Mouse (Mus musculus): Measurements from ENCODE around the gene Pgk1. TPM values are rescaled to one million over a fixed set of nuclear protein-coding genes. Genes with fewer than 3 reads are reported as not detected.

Gene Pgk1
- total RNA-seq (2017), result 208 and 266 TPM in 2 replicates

- peak; percentile 96 to 98 for ATAC-seq (replicated peaks in 1 of 2; ENCODE audit: insufficient read depth in 1 of 2, low FRiP score in 2 of 2, low TSS enrichment in 1 of 2, low read depth in 1 of 2, poor library complexity in 2 of 2, severe bottlenecking in 2 of 2)
Measured at GRCm38 (mm10) chrX:106186713-106187649, at the start of gene Pgk1. Gene Pgk1, plus strand, starts transcription at chrX:106187100.

GRCm38 (mm10) chrX:106139309-106140070 lies 47.4 kb upstream of the Pgk1 start:
- peak in 1 of 2 experiments; percentile 37; a peak in 1 of 4 replicates for ATAC-seq (replicated peaks in 1 of 2; ENCODE audit: insufficient read depth in 1 of 2, low FRiP score in 2 of 2, low TSS enrichment in 1 of 2, low read depth in 1 of 2, poor library complexity in 2 of 2, severe bottlenecking in 2 of 2)

- peak; percentile 56 to 78; a peak in 2 of 4 replicates for ATAC-seq (replicated peaks in 1 of 2; ENCODE audit: insufficient read depth in 1 of 2, low FRiP score in 2 of 2, low TSS enrichment in 1 of 2, low read depth in 1 of 2, poor library complexity in 2 of 2, severe bottlenecking in 2 of 2)
Measured at GRCm38 (mm10) chrX:106142936-106143335, 44.0 kb upstream of the Pgk1 start, which contains the start of gene Tlr13. Gene Tlr13, plus strand, starts transcription at chrX:106143204.

GRCm38 (mm10) chrX:106148185-106148584 lies 38.7 kb upstream of the Pgk1 start:
- ATAC-seq (replicated peaks in 1 of 2; ENCODE audit: insufficient read depth in 1 of 2, low FRiP score in 2 of 2, low TSS enrichment in 1 of 2, low read depth in 1 of 2, poor library complexity in 2 of 2, severe bottlenecking in 2 of 2), result peak in 1 of 2 experiments; percentile 41; a peak in 1 of 4 replicates

- ATAC-seq (replicated peaks in 1 of 2; ENCODE audit: insufficient read depth in 1 of 2, low FRiP score in 2 of 2, low TSS enrichment in 1 of 2, low read depth in 1 of 2, poor library complexity in 2 of 2, severe bottlenecking in 2 of 2), result peak in 1 of 2 experiments; percentile 52; a peak in 1 of 4 replicates
Measured at GRCm38 (mm10) chrX:106149460-106149859, 37.4 kb upstream of the Pgk1 start.

GRCm38 (mm10) chrX:106154180-106154586 lies 32.7 kb upstream of the Pgk1 start:
- ATAC-seq (replicated peaks in 1 of 2; ENCODE audit: insufficient read depth in 1 of 2, low FRiP score in 2 of 2, low TSS enrichment in 1 of 2, low read depth in 1 of 2, poor library complexity in 2 of 2, severe bottlenecking in 2 of 2), result no peak

- ATAC-seq (replicated peaks in 1 of 2; ENCODE audit: insufficient read depth in 1 of 2, low FRiP score in 2 of 2, low TSS enrichment in 1 of 2, low read depth in 1 of 2, poor library complexity in 2 of 2, severe bottlenecking in 2 of 2), result no peak
Measured at GRCm38 (mm10) chrX:106155892-106156291, 31.0 kb upstream of the Pgk1 start.

- ATAC-seq (replicated peaks in 1 of 2; ENCODE audit: insufficient read depth in 1 of 2, low FRiP score in 2 of 2, low TSS enrichment in 1 of 2, low read depth in 1 of 2, poor library complexity in 2 of 2, severe bottlenecking in 2 of 2), result peak; percentile 76 to 78
Measured at GRCm38 (mm10) chrX:106163995-106164394, 22.9 kb upstream of the Pgk1 start.

- ATAC-seq (replicated peaks in 1 of 2; ENCODE audit: insufficient read depth in 1 of 2, low FRiP score in 2 of 2, low TSS enrichment in 1 of 2, low read depth in 1 of 2, poor library complexity in 2 of 2, severe bottlenecking in 2 of 2), result no peak
Measured at GRCm38 (mm10) chrX:106164555-106164954, 22.3 kb upstream of the Pgk1 start.

- peak; percentile 60 to 62; a peak in 3 of 4 replicates for ATAC-seq (replicated peaks in 1 of 2; ENCODE audit: insufficient read depth in 1 of 2, low FRiP score in 2 of 2, low TSS enrichment in 1 of 2, low read depth in 1 of 2, poor library complexity in 2 of 2, severe bottlenecking in 2 of 2)
Measured at GRCm38 (mm10) chrX:106165089-106165488, 21.8 kb upstream of the Pgk1 start.

GRCm38 (mm10) chrX:106171106-106171852 lies 15.6 kb upstream of the Pgk1 start:
- peak; percentile 76 to 89 for ATAC-seq (replicated peaks in 1 of 2; ENCODE audit: insufficient read depth in 1 of 2, low FRiP score in 2 of 2, low TSS enrichment in 1 of 2, low read depth in 1 of 2, poor library complexity in 2 of 2, severe bottlenecking in 2 of 2)

GRCm38 (mm10) chrX:106171853-106172154 lies 15.1 kb upstream of the Pgk1 start:
- peak in 1 of 2 experiments; percentile 49; a peak in 3 of 4 replicates for ATAC-seq (replicated peaks in 1 of 2; ENCODE audit: insufficient read depth in 1 of 2, low FRiP score in 2 of 2, low TSS enrichment in 1 of 2, low read depth in 1 of 2, poor library complexity in 2 of 2, severe bottlenecking in 2 of 2)

- no peak for ATAC-seq (replicated peaks in 1 of 2; ENCODE audit: insufficient read depth in 1 of 2, low FRiP score in 2 of 2, low TSS enrichment in 1 of 2, low read depth in 1 of 2, poor library complexity in 2 of 2, severe bottlenecking in 2 of 2)
Measured at GRCm38 (mm10) chrX:106176331-106176730, 10.6 kb upstream of the Pgk1 start.

- ATAC-seq (replicated peaks in 1 of 2; ENCODE audit: insufficient read depth in 1 of 2, low FRiP score in 2 of 2, low TSS enrichment in 1 of 2, low read depth in 1 of 2, poor library complexity in 2 of 2, severe bottlenecking in 2 of 2), result no peak
Measured at GRCm38 (mm10) chrX:106184279-106184678, 2.6 kb upstream of the Pgk1 start.

GRCm38 (mm10) chrX:106185706-106186105 lies 1.2 kb upstream of the Pgk1 start:
- ATAC-seq (replicated peaks in 1 of 2; ENCODE audit: insufficient read depth in 1 of 2, low FRiP score in 2 of 2, low TSS enrichment in 1 of 2, low read depth in 1 of 2, poor library complexity in 2 of 2, severe bottlenecking in 2 of 2), result no peak

- peak in 1 of 2 experiments; percentile 42; a peak in 2 of 4 replicates for ATAC-seq (replicated peaks in 1 of 2; ENCODE audit: insufficient read depth in 1 of 2, low FRiP score in 2 of 2, low TSS enrichment in 1 of 2, low read depth in 1 of 2, poor library complexity in 2 of 2, severe bottlenecking in 2 of 2)
Measured at GRCm38 (mm10) chrX:106187737-106188136, 837 bp downstream of the Pgk1 start.

- ATAC-seq (replicated peaks in 1 of 2; ENCODE audit: insufficient read depth in 1 of 2, low FRiP score in 2 of 2, low TSS enrichment in 1 of 2, low read depth in 1 of 2, poor library complexity in 2 of 2, severe bottlenecking in 2 of 2), result peak; percentile 44; a peak in 3 of 4 replicates
Measured at GRCm38 (mm10) chrX:106189356-106189755, 2.5 kb downstream of the Pgk1 start.

Data from hematopoietic stem cell, adult 5-6 weeks (primary cell).